Mouse (Mus musculus): ENCODE data around the gene Lrrn3. TPM values are rescaled to one million over a fixed set of nuclear protein-coding genes. Genes with fewer than 3 reads are reported as not detected.

Lrrn3 gene
- polyA plus RNA-seq, 1 experiment from 2014 or later: 3.9 TPM

GRCm38 (mm10) chr12:41484689-41485511 lies 1.3 kb downstream of the Lrrn3 start:
- Histone ChIP-seq H3K9me3 (replicated peaks) (no peaks in the 10 kb centered on the region), H3K27ac (no peak overlapping the region)

GRCm38 (mm10) chr12:41483593-41484451 lies 2.4 kb downstream of the Lrrn3 start:
- 10% methylated on average over 23 of the region's 23 CpGs for WGBS
- ATAC-seq (replicated peaks; ENCODE audit: low FRiP score): no peak

More at GRCm38 (mm10) chr12:41484689-41485511, 1.3 kb downstream of the Lrrn3 start:
- ATAC-seq (replicated peaks; ENCODE audit: low FRiP score): peak; percentile 51
- H3K4me1 ChIP-seq: peaks cover 23% of the 10 kb centered on the region
- H3K27me3 ChIP-seq: peaks cover 18% of the 10 kb centered on the region
- H3K9ac ChIP-seq: peak overlapping the region; percentile 23; the same call in 1 of the 2 replicates
- peak overlapping the region; percentile 40 for H3K4me3 ChIP-seq (replicated peaks)
- H3K4me2 ChIP-seq: peak overlapping the region; percentile 58
- 14% methylated on average over 16 of the region's 16 CpGs for WGBS
- no peaks in the 10 kb centered on the region for H3K36me3 ChIP-seq

GRCm38 (mm10) chr12:41483091-41483592 lies 3.1 kb downstream of the Lrrn3 start:
- Histone ChIP-seq H3K9me3 (replicated peaks) (no peaks in the 10 kb centered on the region), H3K27ac (no peak overlapping the region), H3K9ac (no peak overlapping the region), H3K4me3 (replicated peaks) (peak overlapping the region; percentile 40), H3K36me3 (no peaks in the 10 kb centered on the region), H3K4me1 (peaks cover 23% of the 10 kb centered on the region), H3K4me2 (peak overlapping the region; percentile 58), H3K27me3 (peaks cover 18% of the 10 kb centered on the region)
- ATAC-seq (replicated peaks; ENCODE audit: low FRiP score): no peak
- WGBS: 75% methylated on average over 5 of the region's 5 CpGs

More at GRCm38 (mm10) chr12:41483593-41484451, 2.4 kb downstream of the Lrrn3 start:
- no peaks in the 10 kb centered on the region for H3K36me3 ChIP-seq
- H3K4me2 ChIP-seq: peak overlapping the region; percentile 58
- H3K27me3 ChIP-seq: peaks cover 18% of the 10 kb centered on the region
- peaks cover 23% of the 10 kb centered on the region for H3K4me1 ChIP-seq
- no peak overlapping the region for H3K27ac ChIP-seq
- H3K9me3 ChIP-seq (replicated peaks): no peaks in the 10 kb centered on the region
- H3K4me3 ChIP-seq (replicated peaks): peak overlapping the region; percentile 40
- H3K9ac ChIP-seq: no peak overlapping the region

GRCm38 (mm10) chr12:41481486-41481885 lies 4.7 kb downstream of the Lrrn3 start:
- WGBS: 47% methylated on average over 2 of the region's 2 CpGs
- H3K9ac ChIP-seq: no peak overlapping the region
- no peak overlapping the region for H3K4me2 ChIP-seq
- ATAC-seq (replicated peaks; ENCODE audit: low FRiP score): no peak
- no peak overlapping the region for H3K27ac ChIP-seq
- H3K9me3 ChIP-seq (replicated peaks): no peaks in the 10 kb centered on the region
- no peaks in the 10 kb centered on the region for H3K36me3 ChIP-seq
- H3K27me3 ChIP-seq: peaks cover 18% of the 10 kb centered on the region
- H3K4me1 ChIP-seq: peaks cover 23% of the 10 kb centered on the region
- no peak overlapping the region for H3K4me3 ChIP-seq (replicated peaks)

- H3K36me3 ChIP-seq: no peaks in the 10 kb centered on the region
- no peak overlapping the region for H3K9ac ChIP-seq
- 67% methylated on average over 6 of the region's 6 CpGs for WGBS
- no peak overlapping the region for H3K4me2 ChIP-seq
- no peak overlapping the region for H3K27ac ChIP-seq
- no peak overlapping the region for H3K4me3 ChIP-seq (replicated peaks)
- no peaks in the 10 kb centered on the region for H3K9me3 ChIP-seq (replicated peaks)
- no peaks in the 10 kb centered on the region for H3K27me3 ChIP-seq
- no peaks in the 10 kb centered on the region for H3K4me1 ChIP-seq
- no peak for ATAC-seq (replicated peaks; ENCODE audit: low FRiP score)
Observed at GRCm38 (mm10) chr12:41469096-41469801, 17.0 kb downstream of the Lrrn3 start.

- Histone ChIP-seq H3K9ac (no peak overlapping the region), H3K27ac (no peak overlapping the region), H3K4me3 (replicated peaks) (no peak overlapping the region), H3K4me2 (no peak overlapping the region), H3K27me3 (no peaks in the 10 kb centered on the region), H3K9me3 (replicated peaks) (no peaks in the 10 kb centered on the region), H3K36me3 (no peaks in the 10 kb centered on the region), H3K4me1 (no peaks in the 10 kb centered on the region)
- WGBS: 90% methylated on average over 3 of the region's 3 CpGs
- ATAC-seq (replicated peaks; ENCODE audit: low FRiP score): no peak
Observed at GRCm38 (mm10) chr12:41468374-41468991, 17.7 kb downstream of the Lrrn3 start.

- H3K36me3 ChIP-seq: no peaks in the 10 kb centered on the region
- peak; percentile 89 for ATAC-seq (replicated peaks; ENCODE audit: low FRiP score)
- no peaks in the 10 kb centered on the region for H3K27me3 ChIP-seq
- no peak overlapping the region for H3K27ac ChIP-seq
- no peak overlapping the region for H3K4me3 ChIP-seq (replicated peaks)
- 18% methylated on average over 4 of the region's 4 CpGs for WGBS
- no peaks in the 10 kb centered on the region; the same call in 1 of the 2 replicates for H3K4me1 ChIP-seq
- no peaks in the 10 kb centered on the region for H3K9me3 ChIP-seq (replicated peaks)
- no peak overlapping the region for H3K4me2 ChIP-seq
- no peak overlapping the region for H3K9ac ChIP-seq
Observed at GRCm38 (mm10) chr12:41438446-41438845, 47.8 kb downstream of the Lrrn3 start.

- H3K4me1 ChIP-seq: no peaks in the 10 kb centered on the region
- H3K9me3 ChIP-seq (replicated peaks): no peaks in the 10 kb centered on the region
- H3K9ac ChIP-seq: no peak overlapping the region
- H3K36me3 ChIP-seq: no peaks in the 10 kb centered on the region
- WGBS: 82% methylated on average over 5 of the region's 5 CpGs
- H3K27ac ChIP-seq: no peak overlapping the region
- no peak for ATAC-seq (replicated peaks; ENCODE audit: low FRiP score)
- H3K4me3 ChIP-seq (replicated peaks): no peak overlapping the region
- no peaks in the 10 kb centered on the region for H3K27me3 ChIP-seq
- no peak overlapping the region for H3K4me2 ChIP-seq
Observed at GRCm38 (mm10) chr12:41436206-41436985, 49.8 kb downstream of the Lrrn3 start.

- Histone ChIP-seq H3K9me3 (replicated peaks) (no peaks in the 10 kb centered on the region), H3K27ac (no peak overlapping the region), H3K4me1 (no peaks in the 10 kb centered on the region), H3K9ac (no peak overlapping the region), H3K4me3 (replicated peaks) (no peak overlapping the region), H3K27me3 (no peaks in the 10 kb centered on the region), H3K36me3 (no peaks in the 10 kb centered on the region), H3K4me2 (no peak overlapping the region)
- ATAC-seq (replicated peaks; ENCODE audit: low FRiP score): no peak
Observed at GRCm38 (mm10) chr12:41428806-41429205, 57.4 kb downstream of the Lrrn3 start.

GRCm38 (mm10) chr12:41427464-41427863 lies 58.8 kb downstream of the Lrrn3 start:
- no peak for ATAC-seq (replicated peaks; ENCODE audit: low FRiP score)
- H3K4me2 ChIP-seq: no peak overlapping the region
- H3K9ac ChIP-seq: no peak overlapping the region
- H3K9me3 ChIP-seq (replicated peaks): no peaks in the 10 kb centered on the region
- H3K4me3 ChIP-seq (replicated peaks): no peak overlapping the region
- H3K27me3 ChIP-seq: no peaks in the 10 kb centered on the region
- no peaks in the 10 kb centered on the region for H3K36me3 ChIP-seq
- H3K27ac ChIP-seq: no peak overlapping the region
- 75% methylated on average over 5 of the region's 5 CpGs for WGBS
- H3K4me1 ChIP-seq: no peaks in the 10 kb centered on the region
